Mouse (Mus musculus) limb, embryonic 13.5 days (tissue): Measurements from ENCODE around the gene Pimreg. TPM values are rescaled to one million over a fixed set of nuclear protein-coding genes. Genes with fewer than 3 reads are reported as not detected.

Experiments used
- ATAC-seq: fragments of 200-750 bp; cut with Nextera tagmentation; 2 replicates; pipeline ENCODE4 v1.8.0; 2017; ENCODE audit warnings: low read depth, moderate number of reproducible peaks, moderate TSS enrichment; ENCODE audit not compliant: low FRiP score
- H3K27ac ChIP-seq: fragments of 300-500 bp; sonication (generic); 2 replicates; pipeline ENCODE4 v1.5.1; 2015; ENCODE audit warnings: inconsistent platforms, mild to moderate bottlenecking, moderate library complexity
- H3K27me3 ChIP-seq: fragments of 300-500 bp; sonication (generic); 2 replicates; pipeline ENCODE4 v1.6.1; 2015; ENCODE audit warnings: mild to moderate bottlenecking, inconsistent platforms
- H3K36me3 ChIP-seq: fragments of 300-500 bp; sonication (generic); 2 replicates; pipeline ENCODE4 v1.6.1; 2015; ENCODE audit warnings: inconsistent platforms, mild to moderate bottlenecking, moderate library complexity
- H3K4me1 ChIP-seq: fragments of 300-500 bp; sonication (generic); 2 replicates; pipeline ENCODE4 v1.6.1; 2015; ENCODE audit warnings: inconsistent platforms
- H3K4me2 ChIP-seq: fragments of 300-500 bp; sonication (generic); replicated peaks from 2 replicates; pipeline ENCODE4 v1.6.1; 2015; ENCODE audit warnings: inconsistent platforms, mild to moderate bottlenecking, moderate library complexity
- H3K4me3 ChIP-seq: fragments of 300-500 bp; sonication (generic); 2 replicates; pipeline ENCODE4 v1.5.1; 2015; ENCODE audit warnings: moderate library complexity, mild to moderate bottlenecking, inconsistent platforms
- H3K9ac ChIP-seq: fragments of 300-500 bp; sonication (generic); 2 replicates; pipeline ENCODE4 v1.6.1; 2015; ENCODE audit warnings: mild to moderate bottlenecking, inconsistent platforms
- H3K9me3 ChIP-seq: fragments of 300-500 bp; sonication (generic); 2 replicates; pipeline ENCODE4 v1.6.1; 2016; ENCODE audit warnings: inconsistent platforms
- WGBS: fragments of 180-500 bp; shearing (Covaris S2); methylation state at CpG from one replicate; pipeline ENCODE4 v1.1.7; 2015; 5-methylcytosine and 5-hydroxymethylcytosine counted together
- polyA plus RNA-seq: library from polyadenylated mRNA; unstranded; fragments of >200 nt; fragmentation: Nextera tagmentation; extraction: Ambion mirVana; gene quantifications from 2 replicates; pipeline ENCODE4 v1.2.1, GENCODE M21; 2015

Gene Pimreg
- polyA plus RNA-seq, 1 experiment from 2014 or later = 99.8 TPM

DNA sequence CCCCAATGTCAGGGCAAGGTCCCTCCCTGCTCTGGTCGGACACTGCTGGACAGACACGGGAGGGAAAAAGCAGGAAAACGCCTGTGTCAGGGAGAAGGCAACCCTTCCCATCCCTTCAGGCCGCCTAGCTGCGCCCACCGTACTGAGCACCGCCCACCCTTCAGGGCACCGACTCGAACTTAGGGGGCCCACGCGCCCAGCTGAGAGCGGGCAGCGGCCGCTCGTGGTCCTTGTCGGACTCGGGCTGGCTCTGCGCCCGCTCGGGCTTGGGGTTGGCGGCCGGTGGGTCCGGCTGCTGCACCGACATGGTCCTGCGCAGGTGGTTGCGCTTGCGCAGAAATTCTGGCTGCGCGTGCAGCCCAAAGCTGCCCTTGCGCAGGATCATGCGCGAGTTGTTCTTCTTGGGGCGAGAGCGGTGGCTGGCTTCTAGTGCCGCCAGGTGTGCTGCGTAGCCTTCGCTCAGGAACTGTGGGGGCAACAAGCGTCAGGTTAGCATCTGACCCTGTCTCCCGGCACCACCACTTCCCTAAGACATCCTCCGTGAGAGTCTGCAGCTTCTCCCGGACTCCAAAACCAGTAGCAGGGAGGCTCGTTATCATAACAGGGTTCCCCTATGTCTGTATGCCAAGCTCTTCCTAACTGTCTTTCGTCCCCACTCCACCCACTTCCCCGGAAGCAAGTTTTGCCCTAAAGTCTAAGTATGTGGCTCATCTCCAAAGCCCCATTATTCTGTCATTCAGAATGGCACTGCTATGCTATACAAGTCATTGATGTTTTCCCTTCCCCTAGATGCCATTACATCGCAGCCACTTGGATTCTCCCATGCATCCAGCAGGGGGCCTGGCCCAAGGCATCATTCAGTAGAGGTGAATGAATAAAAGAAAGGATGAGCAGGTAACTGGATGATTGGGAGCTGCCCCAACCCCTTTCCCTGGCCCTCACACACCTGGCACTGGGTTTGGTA, 9.3 kb downstream of the Pimreg start:
- Histone ChIP-seq H3K27ac (no peak overlapping the region), H3K4me2 (peak overlapping the region; percentile 92), H3K27me3 (peaks cover 30% of the 10 kb centered on the region), H3K4me1 (peaks cover 26% of the 10 kb centered on the region), H3K36me3 (peaks cover 11% of the 10 kb centered on the region), H3K4me3 (peak overlapping the region; percentile 59), H3K9ac (peak overlapping the region; percentile 70), H3K9me3 (no peaks in the 10 kb centered on the region)
- ATAC-seq = no peak; the same call in 1 of the 2 replicates
- 3% methylated on average over 45 of the region's 45 CpGs for WGBS

DNA sequence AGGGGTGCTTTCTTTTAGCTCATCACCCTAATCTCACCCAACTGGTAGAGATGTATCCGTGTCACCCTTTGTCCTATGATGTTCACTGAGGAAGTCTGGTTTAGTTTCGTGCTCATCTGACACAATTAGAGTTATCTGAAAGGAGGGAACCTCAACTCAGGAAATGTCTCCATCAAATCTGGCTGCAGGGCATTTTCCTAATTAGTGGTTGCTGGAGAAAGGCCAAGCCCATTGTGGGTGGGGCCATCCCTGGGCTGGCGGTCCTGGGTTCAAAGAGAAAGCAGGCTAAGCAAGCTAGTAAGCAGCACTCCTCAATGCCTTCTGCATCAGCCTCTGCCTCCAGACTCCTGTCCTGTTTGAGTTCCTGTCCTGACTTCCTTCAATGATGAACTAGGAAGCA, 10.4 kb downstream of the Pimreg start:
- no peak for ATAC-seq
- no peak overlapping the region for H3K4me3 ChIP-seq
- WGBS = 44% methylated on average over 3 of the region's 3 CpGs
- no peak overlapping the region for H3K4me2 ChIP-seq
- H3K27me3 ChIP-seq = peaks cover 30% of the 10 kb centered on the region
- no peaks in the 10 kb centered on the region for H3K9me3 ChIP-seq
- peaks cover under 1% of the 10 kb centered on the region; the same call in 1 of the 2 replicates for H3K36me3 ChIP-seq
- H3K4me1 ChIP-seq = peaks cover 26% of the 10 kb centered on the region
- no peak overlapping the region for H3K27ac ChIP-seq
- no peak overlapping the region for H3K9ac ChIP-seq

DNA sequence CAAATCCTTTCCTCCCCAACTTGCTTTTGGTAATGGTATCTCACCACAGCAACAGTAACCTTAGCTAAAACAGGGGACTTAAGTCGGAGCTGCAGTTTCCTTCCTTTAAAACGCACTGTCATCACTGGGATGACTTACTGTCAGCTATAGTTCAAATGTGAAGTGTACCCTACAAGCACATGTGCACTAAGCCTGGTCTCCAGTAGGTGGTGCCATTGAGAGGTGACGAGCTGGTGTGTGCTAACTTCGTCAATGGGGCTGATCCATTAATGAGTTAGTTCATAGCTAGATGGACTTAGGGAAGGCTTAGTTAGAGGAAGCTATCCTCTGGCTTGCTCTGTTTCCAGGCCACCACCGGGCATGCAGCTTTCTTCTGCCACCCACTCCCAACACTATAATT, 10.8 kb downstream of the Pimreg start:
- WGBS = 23% methylated on average over 5 of the region's 5 CpGs
- no peaks in the 10 kb centered on the region for H3K9me3 ChIP-seq
- H3K4me1 ChIP-seq = peaks cover 26% of the 10 kb centered on the region
- no peaks in the 10 kb centered on the region for H3K36me3 ChIP-seq
- peaks cover 30% of the 10 kb centered on the region for H3K27me3 ChIP-seq
- no peak overlapping the region for H3K27ac ChIP-seq
- no peak for ATAC-seq
- no peak overlapping the region for H3K9ac ChIP-seq
- H3K4me2 ChIP-seq = no peak overlapping the region
- no peak overlapping the region for H3K4me3 ChIP-seq

DNA sequence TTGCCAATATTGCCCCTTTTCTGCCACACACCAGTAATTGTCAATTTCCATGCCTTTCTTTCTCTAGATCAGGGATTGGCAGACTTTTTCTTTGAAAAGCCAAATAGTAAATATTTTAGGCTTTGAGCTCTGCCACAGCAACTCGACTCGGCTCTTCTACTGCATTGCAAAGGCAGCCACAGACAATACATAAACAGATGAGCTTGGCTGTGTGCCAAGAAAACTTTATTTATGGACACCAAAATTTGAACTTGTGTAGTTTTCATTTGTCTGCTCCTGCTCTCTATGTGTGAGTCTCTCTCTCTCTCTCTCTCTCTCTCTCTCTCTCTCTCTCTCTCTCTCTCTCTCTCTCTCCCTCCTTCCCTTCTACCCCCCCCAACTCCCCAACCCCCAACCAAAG, 13.3 kb downstream of the Pimreg start:
- no peak overlapping the region for H3K27ac ChIP-seq
- ATAC-seq = no peak

DNA sequence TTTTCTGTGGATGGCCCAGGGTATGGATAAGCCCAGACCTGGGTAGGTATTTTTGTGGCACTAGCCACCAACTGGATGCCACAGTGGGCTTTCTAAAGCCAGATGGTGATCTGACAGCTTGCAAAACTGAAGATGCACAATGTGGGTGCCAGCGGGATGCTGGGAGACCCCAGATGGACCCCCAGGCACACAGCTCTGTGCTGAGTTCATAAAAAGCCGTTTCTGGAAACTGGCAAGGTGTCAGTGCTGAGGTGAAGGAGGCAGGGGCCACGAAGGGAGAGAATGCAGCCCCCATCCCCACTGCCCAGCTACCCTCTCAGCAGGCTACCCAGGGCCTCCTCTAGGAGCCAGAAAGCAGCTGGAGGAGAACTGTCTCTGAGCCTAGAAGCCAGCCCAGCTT, 15.3 kb downstream of the Pimreg start:
- H3K4me3 ChIP-seq = no peak overlapping the region
- H3K36me3 ChIP-seq = no peaks in the 10 kb centered on the region
- no peak for ATAC-seq
- H3K27me3 ChIP-seq = peaks cover 2% of the 10 kb centered on the region
- peaks cover 8% of the 10 kb centered on the region for H3K4me1 ChIP-seq
- WGBS = 64% methylated on average over 3 of the region's 3 CpGs
- no peaks in the 10 kb centered on the region for H3K9me3 ChIP-seq
- H3K9ac ChIP-seq = no peak overlapping the region
- no peak overlapping the region for H3K27ac ChIP-seq
- H3K4me2 ChIP-seq = no peak overlapping the region

More for the DNA sequence above, 13.3 kb downstream of the Pimreg start:
- no peak overlapping the region for H3K4me3 ChIP-seq
- no peaks in the 10 kb centered on the region for H3K9me3 ChIP-seq
- H3K36me3 ChIP-seq = no peaks in the 10 kb centered on the region
- H3K4me1 ChIP-seq = peaks cover 23% of the 10 kb centered on the region
- 44% methylated on average over 2 of the region's 2 CpGs for WGBS
- H3K27me3 ChIP-seq = peaks cover 20% of the 10 kb centered on the region
- no peak overlapping the region for H3K9ac ChIP-seq
- no peak overlapping the region for H3K4me2 ChIP-seq

DNA sequence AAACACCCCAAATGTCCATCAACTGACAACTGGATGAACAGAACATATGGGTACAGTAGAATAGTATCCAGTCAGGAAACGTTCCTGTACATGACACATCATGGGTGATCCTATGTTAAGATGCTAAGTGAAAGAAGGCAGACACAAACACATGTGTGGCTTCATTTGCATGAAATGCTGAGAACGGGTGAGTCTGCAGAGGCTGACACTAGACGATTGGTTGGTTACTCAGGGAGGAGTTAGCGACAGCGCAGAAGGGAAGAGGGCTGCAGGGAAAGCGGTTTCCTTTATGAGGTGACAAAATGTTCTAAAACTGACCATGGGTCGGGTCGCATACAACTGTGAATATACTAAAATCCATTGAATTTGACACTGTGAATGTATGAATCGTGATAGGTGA, 18.6 kb downstream of the Pimreg start:
- no peaks in the 10 kb centered on the region for H3K36me3 ChIP-seq
- H3K9me3 ChIP-seq = peaks cover 17% of the 10 kb centered on the region
- H3K4me3 ChIP-seq = no peak overlapping the region
- H3K27me3 ChIP-seq = no peaks in the 10 kb centered on the region
- WGBS = 66% methylated on average over 9 of the region's 9 CpGs
- no peak overlapping the region for H3K27ac ChIP-seq
- no peak for ATAC-seq
- H3K4me1 ChIP-seq = peaks cover 7% of the 10 kb centered on the region
- H3K4me2 ChIP-seq = no peak overlapping the region
- H3K9ac ChIP-seq = no peak overlapping the region

DNA sequence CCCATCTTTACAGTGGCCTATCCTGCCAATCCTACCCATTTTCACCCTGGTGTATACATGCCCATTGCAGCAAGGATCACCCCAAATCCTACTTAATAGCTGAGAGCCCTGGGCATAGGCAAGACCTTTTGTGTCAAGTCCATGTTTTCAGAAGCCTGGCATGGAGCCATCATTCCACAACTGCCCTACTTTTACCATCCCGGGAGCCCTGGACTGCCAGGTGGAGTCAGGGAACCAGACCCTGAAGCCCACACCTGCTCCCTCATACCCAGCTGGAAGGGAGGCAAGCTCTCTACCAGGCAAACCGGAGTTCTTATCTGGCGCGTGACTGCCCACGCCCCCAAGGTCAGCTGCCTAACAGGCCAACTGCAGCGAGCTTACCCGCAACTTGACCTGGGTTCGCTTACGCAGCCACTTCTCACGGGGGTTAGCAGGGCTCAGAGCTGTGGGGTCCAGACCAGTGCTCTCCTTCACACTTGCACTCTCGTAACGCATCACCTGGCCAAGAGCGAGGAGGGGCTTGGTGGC, 19.3 kb downstream of the Pimreg start:
- 80% methylated on average over 13 of the region's 13 CpGs for WGBS
- H3K9me3 ChIP-seq = peaks cover 20% of the 10 kb centered on the region
- no peaks in the 10 kb centered on the region for H3K27me3 ChIP-seq
- no peak overlapping the region for H3K4me3 ChIP-seq
- H3K4me2 ChIP-seq = no peak overlapping the region
- no peak overlapping the region for H3K9ac ChIP-seq
- no peak for ATAC-seq
- no peaks in the 10 kb centered on the region; the same call in 1 of the 2 replicates for H3K4me1 ChIP-seq
- H3K27ac ChIP-seq = no peak overlapping the region
- H3K36me3 ChIP-seq = no peaks in the 10 kb centered on the region

DNA sequence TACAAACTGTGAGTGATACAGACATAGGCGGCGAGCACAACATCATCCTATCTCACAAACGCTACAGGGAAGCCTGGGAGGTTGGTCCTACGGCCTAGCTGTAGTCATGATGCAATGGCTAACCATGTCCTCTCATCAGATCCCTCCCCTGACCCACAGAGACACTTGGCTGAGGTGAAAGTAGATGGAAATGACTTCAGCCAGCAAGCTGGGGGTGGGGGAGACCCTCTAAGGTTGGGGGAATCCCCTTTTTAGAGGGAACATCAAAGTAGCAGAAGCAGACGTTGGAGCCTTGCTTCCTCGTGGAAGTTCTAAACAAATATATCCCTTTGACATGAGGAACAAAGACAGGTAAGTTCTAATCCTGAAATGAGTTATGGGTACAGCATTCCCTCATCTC, 22.6 kb downstream of the Pimreg start:
- Histone ChIP-seq H3K4me1 (peaks cover 14% of the 10 kb centered on the region), H3K27me3 (no peaks in the 10 kb centered on the region), H3K4me2 (no peak overlapping the region), H3K9ac (no peak overlapping the region), H3K9me3 (peaks cover 20% of the 10 kb centered on the region), H3K27ac (no peak overlapping the region), H3K36me3 (no peaks in the 10 kb centered on the region), H3K4me3 (no peak overlapping the region)
- WGBS = 84% methylated on average over 6 of the region's 6 CpGs
- ATAC-seq = no peak

DNA sequence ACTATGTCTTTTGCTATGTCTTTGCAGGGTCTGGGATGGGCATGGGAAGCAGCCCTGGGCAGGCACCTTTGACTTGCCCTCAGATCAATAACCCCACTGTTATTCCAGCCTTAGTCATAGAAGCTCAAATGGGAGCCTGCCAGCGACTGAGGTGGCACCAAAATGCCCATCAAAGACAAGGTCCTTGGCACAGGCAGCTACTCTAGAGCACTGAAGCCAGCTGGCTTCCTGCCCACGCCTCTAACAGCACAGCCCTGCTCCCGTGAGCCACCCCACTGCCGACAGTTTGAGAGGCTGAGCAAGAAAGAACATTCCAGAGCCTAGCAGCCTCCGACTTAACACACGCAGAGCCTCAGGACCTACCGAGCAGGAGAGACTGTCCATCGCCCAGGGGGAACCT, 23.3 kb downstream of the Pimreg start:
- no peaks in the 10 kb centered on the region for H3K27me3 ChIP-seq
- H3K36me3 ChIP-seq = no peaks in the 10 kb centered on the region
- H3K4me3 ChIP-seq = no peak overlapping the region
- no peak overlapping the region for H3K9ac ChIP-seq
- H3K27ac ChIP-seq = no peak overlapping the region
- 87% methylated on average over 8 of the region's 8 CpGs for WGBS
- peaks cover 20% of the 10 kb centered on the region for H3K9me3 ChIP-seq
- peaks cover 14% of the 10 kb centered on the region for H3K4me1 ChIP-seq
- H3K4me2 ChIP-seq = no peak overlapping the region
- ATAC-seq = no peak

DNA sequence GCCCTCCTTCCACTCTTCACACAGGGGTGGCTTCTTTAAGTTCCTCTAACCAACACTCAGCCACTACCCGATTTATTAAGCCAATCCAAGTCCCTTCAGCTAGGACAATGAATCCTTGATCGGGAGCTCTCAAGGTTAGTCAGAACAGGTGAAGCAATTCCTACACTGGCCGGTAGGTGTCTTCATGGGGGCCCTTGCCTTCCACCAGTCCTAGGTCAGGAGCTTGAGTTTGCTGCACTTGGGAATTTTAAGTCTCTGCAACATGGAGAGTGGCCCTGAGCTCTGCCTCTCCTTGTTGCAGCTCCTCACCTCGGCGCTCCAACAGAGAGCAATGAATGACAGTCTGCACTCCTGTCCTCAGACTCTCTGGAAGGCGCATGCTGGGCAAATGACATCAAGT, 24.5 kb downstream of the Pimreg start:
- no peaks in the 10 kb centered on the region for H3K36me3 ChIP-seq
- peaks cover 20% of the 10 kb centered on the region for H3K9me3 ChIP-seq
- WGBS = 39% methylated on average over 6 of the region's 6 CpGs
- no peak overlapping the region for H3K27ac ChIP-seq
- no peak for ATAC-seq
- H3K9ac ChIP-seq = no peak overlapping the region
- H3K4me3 ChIP-seq = no peak overlapping the region
- H3K4me2 ChIP-seq = no peak overlapping the region
- peaks cover 14% of the 10 kb centered on the region for H3K4me1 ChIP-seq
- no peaks in the 10 kb centered on the region for H3K27me3 ChIP-seq

DNA sequence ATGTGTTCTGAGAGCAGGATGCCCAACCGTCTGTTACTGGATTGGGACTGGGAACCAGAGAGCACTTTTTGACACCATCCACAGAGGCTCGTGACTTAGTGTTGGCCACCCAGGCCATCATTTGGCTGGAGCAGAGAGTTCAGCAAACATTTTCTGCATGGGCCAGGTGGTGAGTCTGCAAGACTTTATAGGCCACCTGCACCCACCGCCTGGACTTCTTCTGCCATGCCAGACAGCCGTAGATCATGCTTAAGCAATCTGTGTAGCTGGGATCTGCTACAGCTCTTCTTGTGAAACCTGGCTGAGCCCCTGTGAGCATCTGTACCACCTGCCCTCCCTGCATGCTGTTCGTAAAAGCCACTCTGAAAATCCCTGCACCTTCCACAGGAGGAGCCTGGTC, 25.5 kb downstream of the Pimreg start:
- Histone ChIP-seq H3K27ac (no peak overlapping the region), H3K27me3 (no peaks in the 10 kb centered on the region), H3K9ac (no peak overlapping the region), H3K4me1 (peaks cover 14% of the 10 kb centered on the region), H3K9me3 (peaks cover 20% of the 10 kb centered on the region), H3K4me3 (no peak overlapping the region), H3K4me2 (no peak overlapping the region), H3K36me3 (no peaks in the 10 kb centered on the region)
- no peak for ATAC-seq
- WGBS = 37% methylated on average over 5 of the region's 5 CpGs

DNA sequence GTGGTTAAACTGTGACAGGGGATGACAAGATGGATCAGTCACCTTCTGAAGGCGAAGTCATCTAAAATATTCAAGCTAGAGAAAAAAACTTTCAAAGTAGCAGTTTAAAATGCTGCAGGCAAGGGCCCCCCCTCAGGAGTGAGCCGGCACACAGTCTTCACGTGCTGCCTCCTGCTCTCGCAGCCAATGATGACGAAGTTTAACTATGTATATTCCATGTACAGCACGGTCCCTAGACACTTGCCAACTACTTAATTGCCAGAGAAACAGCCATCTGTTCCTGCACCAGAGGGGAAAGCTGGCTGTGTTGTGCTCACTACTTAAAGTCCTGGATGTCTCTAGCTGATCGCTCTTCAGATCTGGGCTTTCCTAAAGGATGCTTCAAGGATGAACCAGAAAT, 26.2 kb downstream of the Pimreg start:
- H3K9ac ChIP-seq = no peak overlapping the region
- H3K36me3 ChIP-seq = no peaks in the 10 kb centered on the region
- H3K9me3 ChIP-seq = peaks cover 20% of the 10 kb centered on the region
- H3K27ac ChIP-seq = no peak overlapping the region
- H3K4me3 ChIP-seq = no peak overlapping the region
- no peaks in the 10 kb centered on the region for H3K27me3 ChIP-seq
- WGBS = 40% methylated on average over 7 of the region's 7 CpGs
- peaks cover 14% of the 10 kb centered on the region for H3K4me1 ChIP-seq
- no peak for ATAC-seq
- no peak overlapping the region for H3K4me2 ChIP-seq
